Mouse (Mus musculus) C2C12 (cell line): Measurements from ENCODE around the gene Ccdc194. TPM values are rescaled to one million over a fixed set of nuclear protein-coding genes. Genes with fewer than 3 reads are reported as not detected.

Source experiments
- H3K27me3 ChIP-seq: one replicate; pipeline ENCODE4 v1.6.1; 2011; ENCODE audit not compliant: control insufficient read depth, insufficient read depth, insufficient read length
- H3K36me3 ChIP-seq: one replicate; pipeline ENCODE4 v1.6.1; 2011; ENCODE audit not compliant: control insufficient read depth, insufficient read depth
- H3K4me3 ChIP-seq: one replicate; pipeline ENCODE4 v1.5.1; 2011; ENCODE audit warnings: mild to moderate bottlenecking, control low read depth; ENCODE audit not compliant: poor library complexity, insufficient read depth, severe bottlenecking
- H3K79me2 ChIP-seq: one replicate; pipeline ENCODE4 v1.6.1; 2011; ENCODE audit not compliant: control insufficient read depth, insufficient read depth
- H3K79me3 ChIP-seq: one replicate; pipeline ENCODE4 v1.6.1; 2011; ENCODE audit warnings: low read depth, control low read depth
- H3ac ChIP-seq: one replicate; pipeline ENCODE3; 2011; ENCODE audit warnings: low read depth; ENCODE audit not compliant: control insufficient read depth, insufficient read length
- CEBPB ChIP-seq: IDR thresholded peaks from one replicate; pipeline ENCODE4 v1.6.1; 2011; ENCODE audit warnings: low read depth, mild to moderate bottlenecking, control low read depth, moderate library complexity
- CTCF ChIP-seq: IDR thresholded peaks from one replicate; pipeline ENCODE4 v1.5.1; 2011; ENCODE audit not compliant: control insufficient read depth, insufficient read depth, insufficient read length
- FOSL1 ChIP-seq: IDR thresholded peaks from one replicate; pipeline ENCODE4 v1.8.0; 2011; ENCODE audit warnings: mild to moderate bottlenecking, low read length; ENCODE audit not compliant: poor library complexity, insufficient read depth, severe bottlenecking
- MAX ChIP-seq: IDR thresholded peaks from one replicate; pipeline ENCODE4 v1.6.1; 2011; ENCODE audit warnings: mild to moderate bottlenecking, control low read depth
- MYOD1 ChIP-seq: IDR thresholded peaks from one replicate; pipeline ENCODE4 v1.6.1; 2011; ENCODE audit warnings: low read depth; ENCODE audit not compliant: control insufficient read depth, insufficient read length
- MYOG ChIP-seq: IDR thresholded peaks from one replicate; pipeline ENCODE4 v1.6.1; 2011; ENCODE audit not compliant: control insufficient read depth, insufficient read length; ENCODE audit errors: extremely low read depth
- USF1 ChIP-seq: IDR thresholded peaks from one replicate; pipeline ENCODE4 v1.6.1; 2011; ENCODE audit warnings: low read depth, mild to moderate bottlenecking, control low read depth, moderate library complexity
- polyA plus RNA-seq: library from polyadenylated mRNA; unstranded; fragments of >200 nt; fragmentation: generic; extraction: Trizol; gene quantifications from one replicate; pipeline ENCODE4 v1.2.1, GENCODE M21; 2012; ENCODE audit warnings: missing spikeins

Gene Ccdc194
- polyA plus RNA-seq, 1 experiment, result 0.01 TPM

- no peak overlapping the region for H3ac ChIP-seq
- H3K27me3 ChIP-seq, result no peaks in the 10 kb centered on the region
- no peak overlapping the region for H3K4me3 ChIP-seq
- peaks cover 12% of the 10 kb centered on the region for H3K79me2 ChIP-seq
- TF ChIP-seq CTCF (no peak), USF1 (no peak)
- H3K79me3 ChIP-seq, result peaks cover 6% of the 10 kb centered on the region
- no peaks in the 10 kb centered on the region for H3K36me3 ChIP-seq
These were observed 22.1 kb upstream of the Ccdc194 start for GRCm38 (mm10) chr8:71547590-71547989.

GRCm38 (mm10) chr8:71545053-71545452 is 19.5 kb upstream of the Ccdc194 start:
- H3K4me3 ChIP-seq, result no peak overlapping the region
- TF ChIP-seq MYOG (no peak), CEBPB (no peak), MAX (no peak), CTCF (no peak), FOSL1 (no peak), MYOD1 (no peak), USF1 (no peak)
- no peaks in the 10 kb centered on the region for H3K36me3 ChIP-seq
- peaks cover 6% of the 10 kb centered on the region for H3K79me3 ChIP-seq
- H3K79me2 ChIP-seq, result peaks cover 12% of the 10 kb centered on the region
- no peak overlapping the region for H3ac ChIP-seq
- H3K27me3 ChIP-seq, result no peaks in the 10 kb centered on the region

- peak overlapping the region; percentile 61 for H3K4me3 ChIP-seq
- TF ChIP-seq CTCF (no peak), MAX (no peak), USF1 (no peak), CEBPB (no peak), FOSL1 (no peak), MYOG (no peak), MYOD1 (no peak)
- H3K36me3 ChIP-seq, result no peaks in the 10 kb centered on the region
- H3K27me3 ChIP-seq, result no peaks in the 10 kb centered on the region
- H3ac ChIP-seq, result no peak overlapping the region
- peaks cover 12% of the 10 kb centered on the region for H3K79me2 ChIP-seq
- peaks cover 6% of the 10 kb centered on the region for H3K79me3 ChIP-seq
These were observed 18.2 kb upstream of the Ccdc194 start for GRCm38 (mm10) chr8:71543755-71544154.

- Histone ChIP-seq H3ac (peak within 1 kb of the TSS; percentile 86), H3K27me3 (no peaks in the 10 kb centered on the region), H3K4me3 (peak within 1 kb of the TSS; percentile 61), H3K79me3 (peaks cover 6% of the 10 kb centered on the region), H3K79me2 (peaks cover 12% of the 10 kb centered on the region), H3K36me3 (no peaks in the 10 kb centered on the region)
- TF ChIP-seq USF1, result peak; percentile 31
- TF ChIP-seq FOSL1, result no peak
These were observed 17.3 kb upstream of the Ccdc194 start, which contains the start of gene Mvb12a for GRCm38 (mm10) chr8:71542632-71543343. Gene Mvb12a (plus strand): TSS chr8:71542922.

- no peaks in the 10 kb centered on the region for H3K27me3 ChIP-seq
- H3K36me3 ChIP-seq, result no peaks in the 10 kb centered on the region
- TF ChIP-seq FOSL1 (no peak), MYOG (no peak), CTCF (peak; percentile 14), MAX (no peak), MYOD1 (peak; percentile 73), CEBPB (no peak), USF1 (peak; percentile 64)
- peak within 1 kb of the TSS; percentile 38 for H3K4me3 ChIP-seq
- H3ac ChIP-seq, result peak within 1 kb of the TSS; percentile 39
- H3K79me2 ChIP-seq, result no peaks in the 10 kb centered on the region
- H3K79me3 ChIP-seq, result no peaks in the 10 kb centered on the region
These were observed 11.7 kb upstream of the Ccdc194 start, which contains the start of gene Bst2 for GRCm38 (mm10) chr8:71537028-71537867. Gene Bst2 (minus strand): TSS chr8:71537456.

GRCm38 (mm10) chr8:71535663-71536062 is 10.2 kb upstream of the Ccdc194 start:
- H3K27me3 ChIP-seq, result no peaks in the 10 kb centered on the region
- no peaks in the 10 kb centered on the region for H3K36me3 ChIP-seq
- H3K79me2 ChIP-seq, result no peaks in the 10 kb centered on the region
- H3K79me3 ChIP-seq, result no peaks in the 10 kb centered on the region
- no peak overlapping the region for H3K4me3 ChIP-seq
- TF ChIP-seq CEBPB, result no peak
- no peak for TF ChIP-seq MYOG
- TF ChIP-seq MAX, result no peak
- TF ChIP-seq CTCF, result no peak
- TF ChIP-seq FOSL1, result no peak
- TF ChIP-seq MYOD1, result no peak
- no peak for TF ChIP-seq USF1
- H3ac ChIP-seq, result no peak overlapping the region
